Mouse (Mus musculus) ES-Bruce4 (cell line): ENCODE measurements around the gene Fgfr2.

Source experiments
- CTCF ChIP-seq: IDR thresholded peaks from one replicate; pipeline ENCODE4 v1.8.1; 2011; ENCODE audit warnings: low read depth, low read length
- POLR2A ChIP-seq: IDR thresholded peaks from one replicate; pipeline ENCODE4 v1.8.1; 2011; ENCODE audit warnings: low read length; ENCODE audit not compliant: insufficient read depth

DNA sequence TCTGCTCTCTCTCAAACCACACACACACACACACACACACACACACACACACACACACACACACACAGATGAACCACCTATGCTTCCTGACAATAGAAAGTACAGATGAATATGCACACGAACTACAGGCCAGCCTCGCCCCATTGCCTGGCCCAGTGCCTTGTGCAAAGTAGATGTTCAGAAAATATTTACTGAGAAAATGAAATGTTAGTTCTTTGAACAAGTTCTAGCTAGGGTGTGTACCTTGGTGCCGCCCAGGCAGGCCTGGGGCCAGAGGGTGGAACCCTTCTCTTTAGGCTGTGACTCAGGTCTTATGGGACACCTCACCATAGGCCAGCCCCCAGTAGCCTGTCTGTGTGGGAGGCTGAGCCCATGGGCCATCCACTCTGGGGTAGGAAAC is 891.7 kb downstream of the Fgfr2 start:
- TF ChIP-seq POLR2A (no peak), CTCF (no peak)
